Mouse (Mus musculus) liver, embryonic 16.5 days (tissue): ENCODE results near the gene Gimap7. TPM values are rescaled to one million over a fixed set of nuclear protein-coding genes. Genes with fewer than 3 reads are reported as not detected.

Source experiments
- ATAC-seq: fragments of 200-750 bp; cut with Nextera tagmentation; 2 replicates; pipeline ENCODE4 v1.8.0; 2017; ENCODE audit warnings: low read depth, mild to moderate bottlenecking, moderate number of reproducible peaks, moderate library complexity
- H3K27ac ChIP-seq: fragments of 300-500 bp; sonication (generic); 2 replicates; pipeline ENCODE4 v1.5.1; 2014; ENCODE audit warnings: mild to moderate bottlenecking, low read length
- H3K27me3 ChIP-seq: fragments of 300-500 bp; sonication (generic); 2 replicates; pipeline ENCODE4 v1.6.1; 2014; ENCODE audit warnings: low read depth, low read length, mixed read lengths; ENCODE audit not compliant: control insufficient read depth, insufficient read depth
- H3K36me3 ChIP-seq: fragments of 300-500 bp; sonication (generic); 2 replicates; pipeline ENCODE4 v1.6.1; 2014; ENCODE audit warnings: mild to moderate bottlenecking; ENCODE audit not compliant: control insufficient read depth, insufficient read depth
- H3K4me1 ChIP-seq: fragments of 300-500 bp; sonication (generic); 2 replicates; pipeline ENCODE4 v1.6.1; 2014; ENCODE audit warnings: low read depth, low read length, mixed read lengths; ENCODE audit not compliant: control insufficient read depth
- H3K4me2 ChIP-seq: fragments of 300-500 bp; sonication (generic); 2 replicates; pipeline ENCODE4 v1.6.1; 2014; ENCODE audit warnings: low read depth, low read length, mixed read lengths
- H3K4me3 ChIP-seq: fragments of 300-500 bp; sonication (generic); 2 replicates; pipeline ENCODE4 v1.5.1; 2014; ENCODE audit warnings: low read depth, mild to moderate bottlenecking, low read length
- H3K9ac ChIP-seq: fragments of 300-500 bp; sonication (generic); 2 replicates; pipeline ENCODE4 v1.6.1; 2014; ENCODE audit warnings: low read depth, low read length
- H3K9me3 ChIP-seq: fragments of 300-500 bp; sonication (generic); replicated peaks from 2 replicates; pipeline ENCODE4 v1.6.1; 2016; ENCODE audit warnings: low read length; ENCODE audit not compliant: control insufficient read depth
- WGBS: fragments of 180-500 bp; shearing (Covaris S2); extraction: QIAGEN DNeasy Blood & Tissue Kit; methylation state at CpG from one replicate; pipeline ENCODE4 v1.1.7; 2014; ENCODE audit not compliant: insufficient replicate concordance; 5-methylcytosine and 5-hydroxymethylcytosine counted together
- polyA plus RNA-seq: library from polyadenylated mRNA; unstranded; fragments of >200 nt; fragmentation: Nextera tagmentation; extraction: Ambion mirVana; gene quantifications from 2 replicates; pipeline ENCODE4 v1.2.1, GENCODE M21; 2015

Gimap7 gene
- 0.13 and 0.16 TPM in 2 replicates for polyA plus RNA-seq

- H3K27ac ChIP-seq: no peak within 1 kb of the TSS
- H3K4me2 ChIP-seq: no peak within 1 kb of the TSS
- no peak within 1 kb of the TSS for H3K9ac ChIP-seq
- no peaks in the 10 kb centered on the region for H3K4me1 ChIP-seq
- no peaks in the 10 kb centered on the region for H3K36me3 ChIP-seq
- no peaks in the 10 kb centered on the region for H3K9me3 ChIP-seq
- WGBS: 31% methylated on average over 2 of the region's 2 CpGs
- no peaks in the 10 kb centered on the region for H3K27me3 ChIP-seq
- ATAC-seq: no peak
- H3K4me3 ChIP-seq: no peak within 1 kb of the TSS
Measured at GRCm38 (mm10) chr6:48718455-48718854, at the start of gene Gimap7, which contains the start of gene Gm28053. Gimap7 (plus strand) TSS chr6:48718621. Gm28053 (plus strand) TSS chr6:48718607.

GRCm38 (mm10) chr6:48669446-48669969 is 48.9 kb upstream of the Gimap7 start:
- WGBS: 42% methylated on average over 2 of the region's 2 CpGs
- no peak overlapping the region for H3K4me3 ChIP-seq
- H3K9me3 ChIP-seq: no peaks in the 10 kb centered on the region
- no peak for ATAC-seq
- no peak overlapping the region for H3K27ac ChIP-seq
- no peaks in the 10 kb centered on the region for H3K36me3 ChIP-seq
- H3K27me3 ChIP-seq: no peaks in the 10 kb centered on the region
- H3K4me2 ChIP-seq: no peak overlapping the region
- H3K9ac ChIP-seq: no peak overlapping the region
- no peaks in the 10 kb centered on the region; the same call in none of the 2 replicates for H3K4me1 ChIP-seq

GRCm38 (mm10) chr6:48674291-48675058 is 43.9 kb upstream of the Gimap7 start:
- no peak overlapping the region for H3K27ac ChIP-seq
- 79% methylated on average over 9 of the region's 9 CpGs for WGBS
- H3K4me1 ChIP-seq: peaks cover 12% of the 10 kb centered on the region
- no peaks in the 10 kb centered on the region for H3K9me3 ChIP-seq
- ATAC-seq: no peak
- H3K36me3 ChIP-seq: no peaks in the 10 kb centered on the region
- no peak overlapping the region for H3K4me3 ChIP-seq
- H3K27me3 ChIP-seq: no peaks in the 10 kb centered on the region
- no peak overlapping the region for H3K4me2 ChIP-seq
- no peak overlapping the region for H3K9ac ChIP-seq

GRCm38 (mm10) chr6:48675400-48675930 is 43.0 kb upstream of the Gimap7 start:
- Histone ChIP-seq H3K27me3 (no peaks in the 10 kb centered on the region), H3K36me3 (no peaks in the 10 kb centered on the region), H3K4me3 (peak overlapping the region; percentile 62), H3K9me3 (no peaks in the 10 kb centered on the region), H3K9ac (peak overlapping the region; percentile 51), H3K4me1 (peaks cover 12% of the 10 kb centered on the region), H3K4me2 (peak overlapping the region; percentile 61), H3K27ac (peak overlapping the region; percentile 74)
- 21% methylated on average over 10 of the region's 10 CpGs for WGBS
- ATAC-seq: peak; percentile 39

- Histone ChIP-seq H3K4me2 (peak within 1 kb of the TSS; percentile 61), H3K27ac (peak within 1 kb of the TSS; percentile 74), H3K36me3 (no peaks in the 10 kb centered on the region), H3K9me3 (no peaks in the 10 kb centered on the region), H3K9ac (peak within 1 kb of the TSS; percentile 51), H3K4me3 (peak within 1 kb of the TSS; percentile 62), H3K27me3 (no peaks in the 10 kb centered on the region), H3K4me1 (peaks cover 12% of the 10 kb centered on the region)
- WGBS: 4% methylated on average over 12 of the region's 13 CpGs
- ATAC-seq: peak; percentile 74
Measured at GRCm38 (mm10) chr6:48675931-48676859, 42.2 kb upstream of the Gimap7 start, which contains the start of gene Gimap9. Gimap9 (plus strand) TSS chr6:48676129.

GRCm38 (mm10) chr6:48676860-48677415 is 41.5 kb upstream of the Gimap7 start:
- no peak overlapping the region for H3K9ac ChIP-seq
- no peak for ATAC-seq
- no peaks in the 10 kb centered on the region for H3K9me3 ChIP-seq
- H3K27ac ChIP-seq: no peak overlapping the region
- H3K4me2 ChIP-seq: peak overlapping the region; percentile 61
- no peaks in the 10 kb centered on the region for H3K27me3 ChIP-seq
- peaks cover 12% of the 10 kb centered on the region for H3K4me1 ChIP-seq
- 64% methylated on average over 5 of the region's 5 CpGs for WGBS
- no peaks in the 10 kb centered on the region for H3K36me3 ChIP-seq
- peak overlapping the region; percentile 62 for H3K4me3 ChIP-seq

GRCm38 (mm10) chr6:48677492-48678345 is 40.7 kb upstream of the Gimap7 start:
- no peak overlapping the region for H3K9ac ChIP-seq
- H3K9me3 ChIP-seq: no peaks in the 10 kb centered on the region
- no peak overlapping the region for H3K4me3 ChIP-seq
- H3K4me2 ChIP-seq: no peak overlapping the region
- WGBS: 73% methylated on average over 17 of the region's 17 CpGs
- H3K4me1 ChIP-seq: peaks cover 12% of the 10 kb centered on the region
- no peak for ATAC-seq
- no peaks in the 10 kb centered on the region for H3K36me3 ChIP-seq
- no peak overlapping the region for H3K27ac ChIP-seq
- H3K27me3 ChIP-seq: no peaks in the 10 kb centered on the region

GRCm38 (mm10) chr6:48678391-48678790 is 40.0 kb upstream of the Gimap7 start:
- Histone ChIP-seq H3K4me3 (no peak overlapping the region), H3K4me2 (no peak overlapping the region), H3K27ac (no peak overlapping the region), H3K36me3 (no peaks in the 10 kb centered on the region), H3K27me3 (no peaks in the 10 kb centered on the region), H3K9ac (no peak overlapping the region), H3K4me1 (peaks cover 12% of the 10 kb centered on the region), H3K9me3 (no peaks in the 10 kb centered on the region)
- ATAC-seq: no peak
- 27% methylated on average over 4 of the region's 4 CpGs for WGBS
